Mouse (Mus musculus) embryonic facial prominence, embryonic 11.5 days (tissue): ENCODE results near the gene Vamp1. TPM values are rescaled to one million over a fixed set of nuclear protein-coding genes. Genes with fewer than 3 reads are reported as not detected.

Experiments
- ATAC-seq: fragments of 200-750 bp; cut with Nextera tagmentation; replicated peaks from 2 replicates; pipeline ENCODE4 v1.8.0; 2017; ENCODE audit warnings: low read depth; ENCODE audit not compliant: insufficient number of reproducible peaks, low FRiP score, low TSS enrichment
- DNase-seq: peaks from one replicate; pipeline ENCODE4 v3.0.0-alpha.2; 2015; ENCODE audit warnings: low spot score
- H3K27ac ChIP-seq: fragments of 300-500 bp; sonication (generic); replicated peaks from 2 replicates; pipeline ENCODE4 v1.5.1; 2014; ENCODE audit warnings: mild to moderate bottlenecking, low read depth, low read length, control low read depth
- H3K27me3 ChIP-seq: fragments of 300-500 bp; sonication (generic); 2 replicates; pipeline ENCODE4 v1.6.1; 2014; ENCODE audit warnings: mild to moderate bottlenecking, low read length, moderate library complexity, mixed read lengths; ENCODE audit not compliant: control insufficient read depth, insufficient read depth
- H3K36me3 ChIP-seq: fragments of 300-500 bp; sonication (generic); replicated peaks from 2 replicates; pipeline ENCODE4 v1.6.1; 2014; ENCODE audit warnings: low read depth, mild to moderate bottlenecking, low read length, moderate library complexity, mixed read lengths; ENCODE audit not compliant: control insufficient read depth, insufficient read depth
- H3K4me1 ChIP-seq: fragments of 300-500 bp; sonication (generic); 2 replicates; pipeline ENCODE4 v1.6.1; 2014; ENCODE audit warnings: low read length, mixed read lengths; ENCODE audit not compliant: control insufficient read depth, insufficient read depth
- H3K4me2 ChIP-seq: fragments of 300-500 bp; sonication (generic); 2 replicates; pipeline ENCODE4 v1.6.1; 2014; ENCODE audit warnings: low read depth, mild to moderate bottlenecking, control low read depth, low read length, moderate library complexity
- H3K4me3 ChIP-seq: fragments of 300-500 bp; sonication (generic); 2 replicates; pipeline ENCODE4 v1.5.1; 2014; ENCODE audit warnings: low read depth, low read length, control low read depth
- H3K9ac ChIP-seq: fragments of 300-500 bp; sonication (generic); replicated peaks from 2 replicates; pipeline ENCODE4 v1.6.1; 2014; ENCODE audit warnings: mild to moderate bottlenecking, control low read depth, low read length
- H3K9me3 ChIP-seq: fragments of 300-500 bp; sonication (generic); replicated peaks from 2 replicates; pipeline ENCODE4 v1.6.1; 2016; ENCODE audit warnings: mild to moderate bottlenecking, low read length, inconsistent platforms, mixed read lengths; ENCODE audit not compliant: control insufficient read depth
- WGBS: fragments of 180-500 bp; shearing (Covaris S2); extraction: QIAGEN DNeasy Blood & Tissue Kit; methylation state at CpG from one replicate; pipeline ENCODE4 v1.1.7; 2014; 5-methylcytosine and 5-hydroxymethylcytosine counted together
- polyA plus RNA-seq: library from polyadenylated mRNA; unstranded; fragments of >200 nt; fragmentation: Nextera tagmentation; extraction: Ambion mirVana; gene quantifications from 2 replicates; pipeline ENCODE4 v1.2.1, GENCODE M21; 2014

Gene Vamp1
- polyA plus RNA-seq, 1 experiment from 2014 or later: 1.4 TPM

- H3K27me3 ChIP-seq: no peaks in the 10 kb centered on the region
- H3K27ac ChIP-seq: no peak overlapping the region
- no peak overlapping the region for H3K4me2 ChIP-seq
- ATAC-seq (no peak), DNase-seq (no peak)
- peaks cover 4% of the 10 kb centered on the region; the same call in 1 of the 2 replicates for H3K36me3 ChIP-seq
- H3K9me3 ChIP-seq: no peaks in the 10 kb centered on the region
- no peak overlapping the region for H3K9ac ChIP-seq
- H3K4me1 ChIP-seq: peaks cover 3% of the 10 kb centered on the region; the same call in 1 of the 2 replicates
- H3K4me3 ChIP-seq: no peak overlapping the region
- 69% methylated on average over 7 of the region's 7 CpGs for WGBS
Measured at GRCm38 (mm10) chr6:125193390-125193789, 22.0 kb upstream of the Vamp1 start.

DNA sequence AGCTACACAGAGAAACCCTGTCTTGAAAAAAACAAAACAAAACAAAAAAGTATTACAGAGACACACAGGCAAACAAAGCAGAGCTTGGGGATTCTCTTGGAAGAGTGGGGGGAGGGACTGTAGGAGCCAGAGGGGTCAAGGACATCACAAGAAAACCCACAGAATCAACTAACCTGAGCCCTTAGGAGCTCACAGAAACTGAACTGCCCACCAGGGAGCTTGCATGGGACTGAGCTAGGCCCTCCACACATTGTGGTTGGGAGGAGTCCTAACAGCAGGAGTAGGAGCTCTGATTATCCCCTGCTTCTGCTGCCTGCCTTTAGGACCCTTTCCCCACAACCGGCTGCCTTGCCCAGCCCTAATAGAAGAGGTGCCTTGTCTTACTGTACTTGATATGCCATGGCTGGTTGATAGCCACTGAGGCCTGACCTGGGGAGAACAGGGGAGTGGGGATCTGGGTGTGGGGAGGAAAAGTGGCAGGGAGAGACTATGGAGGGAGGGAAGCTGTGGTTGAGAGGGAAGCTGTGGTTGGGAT is 19.7 kb upstream of the Vamp1 start:
- 35% methylated on average over 1 of the region's 1 CpGs for WGBS
- no peak overlapping the region for H3K4me2 ChIP-seq
- DNase-seq (no peak), ATAC-seq (no peak)
- no peaks in the 10 kb centered on the region for H3K27me3 ChIP-seq
- no peaks in the 10 kb centered on the region; the same call in 1 of the 2 replicates for H3K36me3 ChIP-seq
- no peaks in the 10 kb centered on the region for H3K9me3 ChIP-seq
- H3K27ac ChIP-seq: no peak overlapping the region
- peaks cover 3% of the 10 kb centered on the region; the same call in 1 of the 2 replicates for H3K4me1 ChIP-seq
- no peak overlapping the region for H3K9ac ChIP-seq
- no peak overlapping the region for H3K4me3 ChIP-seq

DNA sequence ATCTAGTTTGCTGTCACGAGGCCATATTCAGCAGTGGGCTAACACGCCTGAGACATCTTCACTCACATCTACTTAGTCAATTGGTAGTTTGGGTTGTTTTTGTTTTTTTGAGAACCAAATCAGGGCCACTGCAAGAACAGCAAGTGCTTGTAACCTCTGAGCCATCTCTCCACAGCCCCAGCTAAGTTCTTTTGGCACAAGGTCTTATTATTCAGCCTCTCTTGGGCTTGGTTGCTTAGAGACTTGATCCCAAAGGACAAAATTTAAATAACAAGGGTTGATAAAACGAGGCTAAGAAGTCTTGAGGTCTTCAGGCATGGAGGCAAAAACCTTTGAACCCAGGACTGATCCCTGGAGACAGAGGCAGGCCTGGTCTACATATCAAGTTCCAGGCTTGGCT is 19.1 kb upstream of the Vamp1 start:
- Histone ChIP-seq H3K27me3 (no peaks in the 10 kb centered on the region), H3K36me3 (no peaks in the 10 kb centered on the region; the same call in 1 of the 2 replicates), H3K4me1 (peaks cover 3% of the 10 kb centered on the region; the same call in 1 of the 2 replicates), H3K27ac (no peak overlapping the region), H3K4me3 (no peak overlapping the region), H3K9me3 (no peaks in the 10 kb centered on the region), H3K9ac (no peak overlapping the region), H3K4me2 (no peak overlapping the region)
- no peak for DNase-seq
- WGBS: 52% methylated on average over 3 of the region's 3 CpGs
- no peak for ATAC-seq

DNA sequence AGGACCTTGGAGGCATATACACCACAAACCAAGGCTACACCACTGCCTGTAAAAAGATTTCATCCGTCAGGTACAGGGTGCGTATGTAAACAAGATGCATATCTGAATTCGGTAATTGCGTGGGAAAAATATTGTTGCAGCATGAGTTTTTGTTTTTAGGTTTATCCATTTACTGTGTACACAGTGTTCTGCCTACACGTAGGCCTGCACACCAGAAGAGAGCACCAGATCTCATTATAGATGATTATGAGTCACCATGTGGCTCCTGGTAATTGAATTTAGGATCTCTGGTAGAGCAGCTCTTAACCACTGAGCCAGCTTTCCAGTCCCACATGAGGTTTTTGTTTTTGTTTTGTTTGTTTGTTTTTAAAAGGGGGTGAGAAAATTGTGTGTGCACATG is 18.2 kb upstream of the Vamp1 start:
- 81% methylated on average over 5 of the region's 5 CpGs for WGBS
- Histone ChIP-seq H3K4me1 (peaks cover 3% of the 10 kb centered on the region; the same call in 1 of the 2 replicates), H3K4me2 (no peak overlapping the region), H3K9me3 (no peaks in the 10 kb centered on the region), H3K36me3 (no peaks in the 10 kb centered on the region; the same call in 1 of the 2 replicates), H3K4me3 (no peak overlapping the region), H3K27me3 (no peaks in the 10 kb centered on the region), H3K27ac (no peak overlapping the region), H3K9ac (no peak overlapping the region)
- DNase-seq (no peak), ATAC-seq (no peak)

DNA sequence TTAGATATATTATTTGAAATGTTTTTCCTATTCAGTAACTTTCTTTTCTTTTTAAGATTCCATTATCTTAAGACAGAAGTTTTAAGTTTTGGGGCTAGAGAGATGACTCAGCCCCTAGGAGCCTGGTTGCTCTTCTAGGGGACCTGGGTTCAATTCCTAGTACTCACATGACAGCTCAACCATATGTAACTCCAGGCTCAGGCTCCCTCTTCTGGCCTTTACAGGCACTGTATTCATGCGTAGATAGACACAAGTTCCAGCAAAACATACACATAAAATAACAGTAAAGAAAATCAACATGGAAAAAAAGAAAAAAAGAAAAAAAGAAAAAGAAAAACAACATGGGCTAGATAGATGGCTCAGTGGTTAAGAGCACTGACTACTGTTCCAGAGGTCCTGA is 4.9 kb upstream of the Vamp1 start:
- Histone ChIP-seq H3K36me3 (no peaks in the 10 kb centered on the region), H3K9ac (no peak overlapping the region), H3K27ac (no peak overlapping the region), H3K4me3 (no peak overlapping the region), H3K4me2 (no peak overlapping the region), H3K27me3 (no peaks in the 10 kb centered on the region), H3K4me1 (no peaks in the 10 kb centered on the region), H3K9me3 (no peaks in the 10 kb centered on the region)
- ATAC-seq (no peak), DNase-seq (no peak)
- 84% methylated on average over 1 of the region's 1 CpGs for WGBS

GRCm38 (mm10) chr6:125212621-125213020 is 2.7 kb upstream of the Vamp1 start:
- H3K4me1 ChIP-seq: no peaks in the 10 kb centered on the region
- H3K27me3 ChIP-seq: peaks cover 2% of the 10 kb centered on the region; the same call in 1 of the 2 replicates
- DNase-seq (no peak), ATAC-seq (no peak)
- no peaks in the 10 kb centered on the region for H3K36me3 ChIP-seq
- no peak overlapping the region for H3K9ac ChIP-seq
- WGBS: 53% methylated on average over 2 of the region's 2 CpGs
- no peak overlapping the region for H3K27ac ChIP-seq
- H3K9me3 ChIP-seq: no peaks in the 10 kb centered on the region
- no peak overlapping the region for H3K4me2 ChIP-seq
- H3K4me3 ChIP-seq: no peak overlapping the region

DNA sequence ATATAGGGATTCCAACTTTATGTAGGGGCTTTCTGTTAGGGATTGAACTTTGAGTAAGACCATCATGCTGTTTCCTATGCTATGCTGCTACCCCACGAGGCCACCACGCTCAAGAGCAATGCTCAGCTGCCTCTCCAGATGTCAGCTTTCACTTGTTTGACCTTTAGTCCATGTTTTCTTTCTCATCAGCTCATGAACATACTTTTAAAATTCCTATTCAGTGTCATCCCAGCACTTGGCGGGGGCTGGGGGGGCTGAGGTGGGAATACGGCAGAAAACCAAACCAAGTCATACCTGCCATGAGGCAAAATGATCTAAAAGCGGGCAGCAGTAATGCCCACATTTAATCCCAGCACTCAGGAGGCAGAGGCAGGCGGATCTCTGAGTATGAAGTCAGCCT is 2.2 kb upstream of the Vamp1 start:
- no peak overlapping the region for H3K27ac ChIP-seq
- H3K36me3 ChIP-seq: no peaks in the 10 kb centered on the region
- H3K4me1 ChIP-seq: no peaks in the 10 kb centered on the region
- no peak overlapping the region for H3K9ac ChIP-seq
- DNase-seq: no peak
- no peak overlapping the region for H3K4me2 ChIP-seq
- H3K9me3 ChIP-seq: no peaks in the 10 kb centered on the region
- H3K27me3 ChIP-seq: peaks cover 2% of the 10 kb centered on the region; the same call in 1 of the 2 replicates
- WGBS: 70% methylated on average over 6 of the region's 6 CpGs
- no peak for ATAC-seq
- H3K4me3 ChIP-seq: no peak overlapping the region

GRCm38 (mm10) chr6:125213715-125214114 is 1.6 kb upstream of the Vamp1 start:
- Histone ChIP-seq H3K4me3 (no peak overlapping the region), H3K4me2 (no peak overlapping the region), H3K27me3 (peaks cover 2% of the 10 kb centered on the region; the same call in 1 of the 2 replicates), H3K4me1 (no peaks in the 10 kb centered on the region), H3K9me3 (no peaks in the 10 kb centered on the region), H3K27ac (no peak overlapping the region), H3K36me3 (no peaks in the 10 kb centered on the region), H3K9ac (no peak overlapping the region)
- no peak for DNase-seq
- ATAC-seq: no peak
- 75% methylated on average over 6 of the region's 6 CpGs for WGBS
